Mouse (Mus musculus): ENCODE measurements around the gene Tiam1. TPM values are rescaled to one million over a fixed set of nuclear protein-coding genes. Genes with fewer than 3 reads are reported as not detected.
A peak's percentile ranks its signal among the peaks of the same experiment; 100 is the strongest.

The Tiam1 gene
- polyA plus RNA-seq, 1 experiment from 2014 or later = 4.2 TPM

GRCm38 (mm10) chr16:89874012-89874704 is 269.4 kb downstream of the Tiam1 start:
- ATAC-seq (ENCODE audit: insufficient read depth) = no peak
- H3K36me3 ChIP-seq (replicated peaks) = no peaks in the 10 kb centered on the region
- no peak overlapping the region for H3K27ac ChIP-seq (replicated peaks)
- no peak overlapping the region for H3K4me3 ChIP-seq (replicated peaks)
- no peaks in the 10 kb centered on the region for H3K27me3 ChIP-seq
- H3K9me3 ChIP-seq (replicated peaks) = no peaks in the 10 kb centered on the region
- H3K4me1 ChIP-seq (replicated peaks) = peaks cover 20% of the 10 kb centered on the region
- H3K4me2 ChIP-seq = no peak overlapping the region
- 63% methylated on average over 15 of the region's 15 CpGs for WGBS (ENCODE audit: insufficient replicate concordance)
- H3K9ac ChIP-seq = no peak overlapping the region

GRCm38 (mm10) chr16:89872011-89872942 is 271.3 kb downstream of the Tiam1 start:
- peak; percentile 55 for ATAC-seq (ENCODE audit: insufficient read depth)
- no peak overlapping the region for H3K9ac ChIP-seq

GRCm38 (mm10) chr16:89871382-89871781 is 272.2 kb downstream of the Tiam1 start:
- Histone ChIP-seq H3K4me2 (peak overlapping the region; percentile 46), H3K4me3 (replicated peaks) (no peak overlapping the region), H3K9ac (no peak overlapping the region), H3K4me1 (replicated peaks) (peaks cover 20% of the 10 kb centered on the region), H3K9me3 (replicated peaks) (no peaks in the 10 kb centered on the region), H3K27ac (replicated peaks) (no peak overlapping the region), H3K27me3 (no peaks in the 10 kb centered on the region), H3K36me3 (replicated peaks) (no peaks in the 10 kb centered on the region)
- WGBS (ENCODE audit: insufficient replicate concordance) = 12% methylated on average over 13 of the region's 13 CpGs
- ATAC-seq (ENCODE audit: insufficient read depth) = peak; percentile 10; the same call in 1 of the 2 replicates

More at GRCm38 (mm10) chr16:89872011-89872942, 271.3 kb downstream of the Tiam1 start:
- H3K36me3 ChIP-seq (replicated peaks) = no peaks in the 10 kb centered on the region
- H3K4me2 ChIP-seq = peak overlapping the region; percentile 46
- H3K9me3 ChIP-seq (replicated peaks) = no peaks in the 10 kb centered on the region
- peaks cover 20% of the 10 kb centered on the region for H3K4me1 ChIP-seq (replicated peaks)
- H3K4me3 ChIP-seq (replicated peaks) = no peak overlapping the region
- WGBS (ENCODE audit: insufficient replicate concordance) = 28% methylated on average over 20 of the region's 20 CpGs
- no peaks in the 10 kb centered on the region for H3K27me3 ChIP-seq
- peak overlapping the region; percentile 61; the same call in 1 of the 2 replicates for H3K27ac ChIP-seq (replicated peaks)

GRCm38 (mm10) chr16:89870059-89870458 is 273.5 kb downstream of the Tiam1 start:
- Histone ChIP-seq H3K4me2 (no peak overlapping the region), H3K4me3 (replicated peaks) (no peak overlapping the region), H3K9me3 (replicated peaks) (no peaks in the 10 kb centered on the region), H3K4me1 (replicated peaks) (peaks cover 20% of the 10 kb centered on the region), H3K36me3 (replicated peaks) (no peaks in the 10 kb centered on the region), H3K27me3 (no peaks in the 10 kb centered on the region), H3K27ac (replicated peaks) (no peak overlapping the region), H3K9ac (no peak overlapping the region)
- ATAC-seq (ENCODE audit: insufficient read depth) = no peak
- WGBS (ENCODE audit: insufficient replicate concordance) = 78% methylated on average over 6 of the region's 6 CpGs

- no peaks in the 10 kb centered on the region for H3K36me3 ChIP-seq (replicated peaks)
- no peak overlapping the region for H3K4me3 ChIP-seq (replicated peaks)
- no peak overlapping the region for H3K9ac ChIP-seq
- H3K27ac ChIP-seq (replicated peaks) = no peak overlapping the region
- no peaks in the 10 kb centered on the region for H3K27me3 ChIP-seq
- no peaks in the 10 kb centered on the region for H3K9me3 ChIP-seq (replicated peaks)
- no peak overlapping the region for H3K4me2 ChIP-seq
- H3K4me1 ChIP-seq (replicated peaks) = peaks cover 20% of the 10 kb centered on the region
- ATAC-seq (ENCODE audit: insufficient read depth) = no peak
- 34% methylated on average over 3 of the region's 3 CpGs for WGBS (ENCODE audit: insufficient replicate concordance)
Measured at GRCm38 (mm10) chr16:89868502-89868901, 275.1 kb downstream of the Tiam1 start.

- WGBS (ENCODE audit: insufficient replicate concordance) = 86% methylated on average over 26 of the region's 26 CpGs
- Histone ChIP-seq H3K4me1 (replicated peaks) (peaks cover 14% of the 10 kb centered on the region), H3K27me3 (no peaks in the 10 kb centered on the region), H3K4me3 (replicated peaks) (no peak overlapping the region), H3K9ac (no peak overlapping the region), H3K4me2 (no peak overlapping the region), H3K9me3 (replicated peaks) (no peaks in the 10 kb centered on the region), H3K36me3 (replicated peaks) (no peaks in the 10 kb centered on the region), H3K27ac (replicated peaks) (no peak overlapping the region)
- no peak for ATAC-seq (ENCODE audit: insufficient read depth)
Measured at GRCm38 (mm10) chr16:89867212-89867829, 276.2 kb downstream of the Tiam1 start.

- Histone ChIP-seq H3K4me1 (replicated peaks) (no peaks in the 10 kb centered on the region), H3K4me3 (replicated peaks) (no peak overlapping the region), H3K27ac (replicated peaks) (no peak overlapping the region), H3K9ac (no peak overlapping the region), H3K4me2 (no peak overlapping the region), H3K36me3 (replicated peaks) (no peaks in the 10 kb centered on the region), H3K27me3 (no peaks in the 10 kb centered on the region), H3K9me3 (replicated peaks) (no peaks in the 10 kb centered on the region)
- no peak for ATAC-seq (ENCODE audit: insufficient read depth)
- 81% methylated on average over 17 of the region's 17 CpGs for WGBS (ENCODE audit: insufficient replicate concordance)
Measured at GRCm38 (mm10) chr16:89865136-89865535, 278.4 kb downstream of the Tiam1 start.

- ATAC-seq (ENCODE audit: insufficient read depth) = no peak
- WGBS (ENCODE audit: insufficient replicate concordance) = 76% methylated on average over 3 of the region's 3 CpGs
- Histone ChIP-seq H3K9me3 (replicated peaks) (no peaks in the 10 kb centered on the region), H3K36me3 (replicated peaks) (no peaks in the 10 kb centered on the region), H3K4me1 (replicated peaks) (no peaks in the 10 kb centered on the region), H3K27me3 (no peaks in the 10 kb centered on the region), H3K4me3 (replicated peaks) (no peak overlapping the region), H3K27ac (replicated peaks) (no peak overlapping the region), H3K4me2 (no peak overlapping the region), H3K9ac (no peak overlapping the region)
Measured at GRCm38 (mm10) chr16:89864710-89865109, 278.9 kb downstream of the Tiam1 start.

- no peaks in the 10 kb centered on the region for H3K27me3 ChIP-seq
- no peak for ATAC-seq (ENCODE audit: insufficient read depth)
- H3K4me3 ChIP-seq (replicated peaks) = no peak overlapping the region
- no peak overlapping the region for H3K9ac ChIP-seq
- no peaks in the 10 kb centered on the region for H3K9me3 ChIP-seq (replicated peaks)
- no peak overlapping the region for H3K27ac ChIP-seq (replicated peaks)
- WGBS (ENCODE audit: insufficient replicate concordance) = 52% methylated on average over 5 of the region's 5 CpGs
- no peaks in the 10 kb centered on the region for H3K4me1 ChIP-seq (replicated peaks)
- H3K4me2 ChIP-seq = no peak overlapping the region
- no peaks in the 10 kb centered on the region for H3K36me3 ChIP-seq (replicated peaks)
Measured at GRCm38 (mm10) chr16:89863264-89863663, 280.3 kb downstream of the Tiam1 start.

GRCm38 (mm10) chr16:89861531-89861930 is 282.0 kb downstream of the Tiam1 start:
- no peaks in the 10 kb centered on the region for H3K9me3 ChIP-seq (replicated peaks)
- ATAC-seq (ENCODE audit: insufficient read depth) = no peak
- no peak overlapping the region for H3K4me2 ChIP-seq
- no peak overlapping the region for H3K4me3 ChIP-seq (replicated peaks)
- H3K4me1 ChIP-seq (replicated peaks) = no peaks in the 10 kb centered on the region
- 48% methylated on average over 5 of the region's 5 CpGs for WGBS (ENCODE audit: insufficient replicate concordance)
- no peak overlapping the region for H3K9ac ChIP-seq
- H3K27me3 ChIP-seq = no peaks in the 10 kb centered on the region
- no peaks in the 10 kb centered on the region for H3K36me3 ChIP-seq (replicated peaks)
- H3K27ac ChIP-seq (replicated peaks) = no peak overlapping the region

GRCm38 (mm10) chr16:89860708-89861107 is 282.9 kb downstream of the Tiam1 start:
- WGBS (ENCODE audit: insufficient replicate concordance) = 67% methylated on average over 6 of the region's 6 CpGs
- Histone ChIP-seq H3K9me3 (replicated peaks) (no peaks in the 10 kb centered on the region), H3K27me3 (no peaks in the 10 kb centered on the region), H3K4me3 (replicated peaks) (no peak overlapping the region), H3K9ac (no peak overlapping the region), H3K27ac (replicated peaks) (no peak overlapping the region), H3K4me2 (no peak overlapping the region), H3K36me3 (replicated peaks) (no peaks in the 10 kb centered on the region), H3K4me1 (replicated peaks) (no peaks in the 10 kb centered on the region)
- no peak for ATAC-seq (ENCODE audit: insufficient read depth)
